Mouse (Mus musculus) common myeloid progenitor, adult 5-6 weeks (primary cell): ENCODE measurements around the gene Lbhd1. TPM values are rescaled to one million over a fixed set of nuclear protein-coding genes. Genes with fewer than 3 reads are reported as not detected.

Experiments
- total RNA-seq: library from RNA; stranded (forward); fragments of 200-1000, 187-1606 nt; gene quantifications from 2 replicates; pipeline ENCODE4 v1.2.3, GENCODE M21; 2017

Gene Lbhd1
- total RNA-seq, 1 experiment from 2014 or later = 35.4 TPM

Other genes starting within 250 kb of the Lbhd1 start
- gene Chrm1, start 219.9 kb upstream of the Lbhd1 start, total RNA-seq = not detected in 2 replicates
- gene Slc3a2, start 160.4 kb upstream of the Lbhd1 start, total RNA-seq = 124 and 150 TPM in 2 replicates
- gene Wdr74, start 147.9 kb upstream of the Lbhd1 start, total RNA-seq = 121 and 149 TPM in 2 replicates
- 1.5 and 5.8 TPM in 2 replicates for gene 1700092M07Rik, start 143.0 kb upstream of the Lbhd1 start, total RNA-seq
- gene Stx5a, start 142.3 kb upstream of the Lbhd1 start, total RNA-seq = 45.7 and 60.0 TPM in 2 replicates
- 126 and 129 TPM in 2 replicates for gene Nxf1, start 126.7 kb upstream of the Lbhd1 start, total RNA-seq
- 36.9 and 48.2 TPM in 2 replicates for gene Tmem223, start 112.7 kb upstream of the Lbhd1 start, total RNA-seq
- 57.4 and 60.0 TPM in 2 replicates for gene Tmem179b, start 109.3 kb upstream of the Lbhd1 start, total RNA-seq
- gene Taf6l, start 97.3 kb upstream of the Lbhd1 start, total RNA-seq = 10.3 and 11.4 TPM in 2 replicates
- gene Polr2g, start 85.2 kb upstream of the Lbhd1 start, total RNA-seq = 52.9 and 62.4 TPM in 2 replicates
- gene Zbtb3, start 81.2 kb upstream of the Lbhd1 start, total RNA-seq = 1.8 and 1.9 TPM in 2 replicates
- 65.7 and 68.2 TPM in 2 replicates for gene Ttc9c, start 64.4 kb upstream of the Lbhd1 start, total RNA-seq
- gene Hnrnpul2, start 63.7 kb upstream of the Lbhd1 start, total RNA-seq = 89.1 and 100 TPM in 2 replicates
- 4.2 TPM in 1 of 2 replicates, not detected in the other for gene AC129217.1, start 54.0 kb upstream of the Lbhd1 start, total RNA-seq
- gene Bscl2, start 46.3 kb upstream of the Lbhd1 start, total RNA-seq = 34.5 and 41.5 TPM in 2 replicates
- gene Gng3, start 44.5 kb upstream of the Lbhd1 start, total RNA-seq = not detected in 2 replicates
- gene Lrrn4cl, start 33.0 kb upstream of the Lbhd1 start, total RNA-seq = 0.73 TPM in 1 of 2 replicates, not detected in the other
- 176 and 210 TPM in 2 replicates for gene Ubxn1, start 12.2 kb upstream of the Lbhd1 start, total RNA-seq
- gene Uqcc3, start 2.8 kb upstream of the Lbhd1 start, total RNA-seq = 110 and 122 TPM in 2 replicates
- gene Gm49403, start 198 bp downstream of the Lbhd1 start, total RNA-seq = not detected in 2 replicates
- gene 1810009A15Rik, start 5.1 kb downstream of the Lbhd1 start, total RNA-seq = 53.0 and 62.6 TPM in 2 replicates
- gene Gm49416, start 5.2 kb downstream of the Lbhd1 start, total RNA-seq = not detected in 2 replicates
- 10.5 and 18.5 TPM in 2 replicates for gene Ints5, start 9.3 kb downstream of the Lbhd1 start, total RNA-seq
- gene Ganab, start 14.3 kb downstream of the Lbhd1 start, total RNA-seq = 63.4 and 73.1 TPM in 2 replicates
- gene B3gat3, start 36.6 kb downstream of the Lbhd1 start, total RNA-seq = 17.5 and 18.6 TPM in 2 replicates
- gene Rom1, start 45.6 kb downstream of the Lbhd1 start, total RNA-seq = 2.0 and 3.2 TPM in 2 replicates
- 22.9 and 41.2 TPM in 2 replicates for gene Eml3, start 45.8 kb downstream of the Lbhd1 start, total RNA-seq
- 151 and 180 TPM in 2 replicates for gene Mta2, start 58.1 kb downstream of the Lbhd1 start, total RNA-seq
- gene Tut1, start 70.1 kb downstream of the Lbhd1 start, total RNA-seq = 19.9 and 25.9 TPM in 2 replicates
- gene Eef1g, start 83.3 kb downstream of the Lbhd1 start, total RNA-seq = 721 and 789 TPM in 2 replicates
- 14.1 and 14.9 TPM in 2 replicates for gene Ahnak, start 105.6 kb downstream of the Lbhd1 start, total RNA-seq
- not detected in 2 replicates for gene Scgb1a1, start 204.2 kb downstream of the Lbhd1 start, total RNA-seq